Mouse (Mus musculus) E14TG2a.4 (cell line): ENCODE measurements at regions not wholly inside any gene's neighbourhood (a gene's known extent, or its start where the extent isn't known, plus 50 kb on each side); places are given as distances from the start of the nearest gene placed in this dataset.

Experiments used
- H3K27me3 ChIP-seq: 2 replicates; pipeline ENCODE4 v1.6.1; 2014; ENCODE audit warnings: low read length, control low read depth; ENCODE audit not compliant: insufficient read depth
- H3K36me3 ChIP-seq: 2 replicates; pipeline ENCODE4 v1.6.1; 2014; ENCODE audit warnings: low read length, control low read depth; ENCODE audit not compliant: insufficient read depth
- H3K4me1 ChIP-seq: replicated peaks from 2 replicates; pipeline ENCODE4 v1.6.1; 2014; ENCODE audit warnings: low read depth, low read length, control low read depth
- H3K4me3 ChIP-seq: replicated peaks from 2 replicates; pipeline ENCODE4 v1.5.1; 2014; ENCODE audit warnings: mild to moderate bottlenecking, low read length
- H3K9me3 ChIP-seq: 2 replicates; pipeline ENCODE4 v1.6.1; 2014; ENCODE audit warnings: low read length, control low read depth
- CTCF ChIP-seq: conservative IDR thresholded peaks from 2 replicates; pipeline ENCODE4 v1.5.1; 2014; ENCODE audit warnings: low read length
- NANOG ChIP-seq: IDR thresholded peaks from 2 replicates; pipeline ENCODE4 v1.6.1; 2014; ENCODE audit warnings: borderline replicate concordance, low read length, mixed read lengths
- POU5F1 ChIP-seq: IDR thresholded peaks from 2 replicates; pipeline ENCODE4 v1.6.1; 2014; ENCODE audit warnings: low read length, borderline replicate concordance

DNA sequence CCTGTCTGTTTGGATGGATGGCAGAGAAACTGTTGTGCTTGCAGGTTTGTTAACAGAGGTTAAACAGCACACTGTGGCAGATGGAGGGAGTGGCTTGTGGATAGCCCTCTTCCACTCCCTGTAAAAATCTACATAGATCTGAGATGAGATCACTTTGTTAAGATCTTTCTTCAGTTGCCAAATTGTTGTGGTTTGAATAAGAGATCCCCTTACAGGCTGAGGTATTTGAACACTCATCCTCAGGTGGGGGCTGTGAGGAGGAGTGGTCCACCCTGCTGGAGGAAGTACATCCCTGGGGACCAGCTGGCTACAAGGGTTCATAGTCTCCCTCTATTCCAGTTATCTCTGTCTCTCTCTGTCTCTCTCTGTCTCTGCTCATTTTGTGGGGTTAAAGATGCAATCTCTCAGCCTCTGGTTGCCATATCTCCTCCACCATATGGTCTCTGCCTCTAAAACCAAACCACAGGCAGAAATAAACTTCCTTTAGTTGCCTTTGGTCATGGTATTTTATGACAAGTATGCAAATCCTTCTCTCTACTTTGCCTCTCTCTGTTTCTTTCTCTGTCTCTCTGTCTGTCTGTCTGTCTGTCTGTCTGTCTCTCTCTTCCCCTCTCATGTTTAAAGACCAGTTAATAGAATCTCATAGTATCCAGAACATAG is 194.0 kb upstream of the Tgfbr2 start:
- Histone ChIP-seq H3K9me3 (no peaks in the 10 kb centered on the region), H3K27me3 (peaks cover 4% of the 10 kb centered on the region; the same call in 1 of the 2 replicates), H3K4me3 (no peak overlapping the region), H3K36me3 (no peaks in the 10 kb centered on the region), H3K4me1 (no peaks in the 10 kb centered on the region)
- TF ChIP-seq CTCF: no peak
- no peak for TF ChIP-seq POU5F1
- TF ChIP-seq NANOG: no peak

- H3K4me3 ChIP-seq: no peak overlapping the region
Measured at GRCm38 (mm10) chr9:116366713-116367112, 191.6 kb upstream of the Tgfbr2 start.

DNA sequence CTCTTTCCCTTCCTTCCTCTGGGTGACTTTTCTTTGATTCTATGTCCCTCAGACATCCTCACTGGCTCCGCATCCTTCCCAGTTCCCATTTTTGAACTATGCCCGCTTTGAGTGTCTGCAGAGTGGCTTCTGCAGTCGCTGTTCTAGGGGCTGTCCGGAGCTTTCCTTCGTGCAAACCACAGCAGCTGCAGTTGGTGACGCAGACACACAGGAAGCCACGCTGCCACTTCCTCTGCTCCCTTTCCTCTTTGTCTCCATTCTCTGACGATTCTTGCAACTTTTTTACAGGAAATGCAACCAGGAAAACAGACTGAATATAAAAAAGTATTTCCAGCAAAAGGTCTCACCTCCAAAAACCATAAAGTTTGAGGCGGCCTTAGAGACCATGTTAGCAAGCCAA is 191.0 kb upstream of the Tgfbr2 start:
- no peaks in the 10 kb centered on the region for H3K4me1 ChIP-seq

More at GRCm38 (mm10) chr9:116366713-116367112, 191.6 kb upstream of the Tgfbr2 start:
- TF ChIP-seq NANOG: no peak
- no peak for TF ChIP-seq POU5F1
- no peak for TF ChIP-seq CTCF
- Histone ChIP-seq H3K9me3 (peaks cover 7% of the 10 kb centered on the region), H3K36me3 (no peaks in the 10 kb centered on the region), H3K4me1 (no peaks in the 10 kb centered on the region), H3K27me3 (peaks cover 4% of the 10 kb centered on the region; the same call in 1 of the 2 replicates)

DNA sequence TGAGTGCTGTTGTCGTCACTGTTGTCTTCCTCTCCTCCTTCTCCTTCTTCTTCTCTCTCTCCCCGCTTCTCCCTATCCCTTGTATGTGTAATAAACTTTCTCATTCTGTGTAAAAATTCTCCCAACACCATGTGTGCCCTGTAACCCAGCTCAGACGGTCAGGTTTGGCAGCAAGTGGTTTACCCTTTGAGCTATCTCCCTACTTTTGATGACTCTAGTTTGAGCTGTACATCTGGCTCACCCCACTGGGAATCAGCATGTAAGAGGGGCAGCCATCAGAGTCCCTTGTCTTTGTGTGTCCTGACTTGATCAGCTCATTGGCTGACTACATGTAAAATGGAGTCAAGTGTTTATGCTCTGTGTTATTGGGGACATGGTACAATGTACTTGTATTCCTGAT is 190.5 kb upstream of the Tgfbr2 start:
- no peaks in the 10 kb centered on the region for H3K36me3 ChIP-seq
- H3K4me1 ChIP-seq: no peaks in the 10 kb centered on the region
- TF ChIP-seq CTCF (no peak), POU5F1 (no peak), NANOG (no peak)
- peaks cover 9% of the 10 kb centered on the region for H3K9me3 ChIP-seq
- peaks cover 4% of the 10 kb centered on the region; the same call in 1 of the 2 replicates for H3K27me3 ChIP-seq
- no peak overlapping the region for H3K4me3 ChIP-seq

More for the DNA sequence above, 191.0 kb upstream of the Tgfbr2 start:
- H3K4me3 ChIP-seq: no peak overlapping the region
- TF ChIP-seq NANOG (no peak), CTCF (no peak), POU5F1 (no peak)
- peaks cover 4% of the 10 kb centered on the region; the same call in 1 of the 2 replicates for H3K27me3 ChIP-seq
- H3K9me3 ChIP-seq: peaks cover 9% of the 10 kb centered on the region
- H3K36me3 ChIP-seq: no peaks in the 10 kb centered on the region

- H3K27me3 ChIP-seq: peaks cover 4% of the 10 kb centered on the region; the same call in 1 of the 2 replicates
- TF ChIP-seq NANOG (no peak), POU5F1 (no peak), CTCF (no peak)
- no peaks in the 10 kb centered on the region for H3K4me1 ChIP-seq
- H3K9me3 ChIP-seq: peaks cover 9% of the 10 kb centered on the region
- H3K4me3 ChIP-seq: no peak overlapping the region
- no peaks in the 10 kb centered on the region for H3K36me3 ChIP-seq
Measured at GRCm38 (mm10) chr9:116365016-116365685, 190.0 kb upstream of the Tgfbr2 start.

DNA sequence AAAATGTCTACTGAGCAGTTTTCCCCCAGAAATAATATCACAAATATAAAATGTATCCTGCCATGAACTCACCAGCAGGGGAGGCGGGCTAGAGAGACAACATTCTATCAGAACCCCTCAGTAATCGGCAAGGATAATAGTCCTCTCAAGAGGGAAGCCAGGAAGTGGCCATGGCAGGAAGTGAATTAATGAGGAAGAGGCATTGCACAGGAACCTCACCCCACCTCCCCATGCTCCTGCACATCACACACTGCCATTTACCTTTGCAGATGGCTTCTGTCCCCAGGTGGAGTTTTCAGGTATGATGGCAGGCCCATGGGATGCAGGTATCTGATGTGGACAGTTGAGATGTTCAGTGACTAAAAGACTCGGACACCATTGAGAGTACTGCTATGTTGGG is 185.9 kb upstream of the Tgfbr2 start:
- Histone ChIP-seq H3K4me3 (no peak overlapping the region), H3K27me3 (peaks cover under 1% of the 10 kb centered on the region; the same call in 1 of the 2 replicates), H3K36me3 (no peaks in the 10 kb centered on the region), H3K4me1 (no peaks in the 10 kb centered on the region), H3K9me3 (peaks cover 9% of the 10 kb centered on the region)
- no peak for TF ChIP-seq NANOG
- TF ChIP-seq CTCF: no peak
- TF ChIP-seq POU5F1: no peak

- H3K4me1 ChIP-seq: no peaks in the 10 kb centered on the region
- H3K4me3 ChIP-seq: no peak overlapping the region
- no peaks in the 10 kb centered on the region for H3K27me3 ChIP-seq
- TF ChIP-seq NANOG (no peak), POU5F1 (no peak), CTCF (no peak)
- H3K9me3 ChIP-seq: no peaks in the 10 kb centered on the region; the same call in 1 of the 2 replicates
- no peaks in the 10 kb centered on the region for H3K36me3 ChIP-seq
Measured at GRCm38 (mm10) chr9:116354056-116354732, 179.0 kb upstream of the Tgfbr2 start.

GRCm38 (mm10) chr9:116352801-116353494 is 177.8 kb upstream of the Tgfbr2 start:
- no peaks in the 10 kb centered on the region for H3K4me1 ChIP-seq
- no peaks in the 10 kb centered on the region for H3K27me3 ChIP-seq
- TF ChIP-seq POU5F1: no peak
- no peak for TF ChIP-seq CTCF
- no peak for TF ChIP-seq NANOG
- H3K4me3 ChIP-seq: no peak overlapping the region
- no peaks in the 10 kb centered on the region for H3K36me3 ChIP-seq
- no peaks in the 10 kb centered on the region for H3K9me3 ChIP-seq
